Mouse (Mus musculus): ENCODE results near the gene Atpif1.
"Not testable (repeated sequence)": the region's sequence is repeated elsewhere in the genome, so short reads cannot be mapped to it uniquely, and the experiment has no call there.

The Atpif1 gene

DNA sequence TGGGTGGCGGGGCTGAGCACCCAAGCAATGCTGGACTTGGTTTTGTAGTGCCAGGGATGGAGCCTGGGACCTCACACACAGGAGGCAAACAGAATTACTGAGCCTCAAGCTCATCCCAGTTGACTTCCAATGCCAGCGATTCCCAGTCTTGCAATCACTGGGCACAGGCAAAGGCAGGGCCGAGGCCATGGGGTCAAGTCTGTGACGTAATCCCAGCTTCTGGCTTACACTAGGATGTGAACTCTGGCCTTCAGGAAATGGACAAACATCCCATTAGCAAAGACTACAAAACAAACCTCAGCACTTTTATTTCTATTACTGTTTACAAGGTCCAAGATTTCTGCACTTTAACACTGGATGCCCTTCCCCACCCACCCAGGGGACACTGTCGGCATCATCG is 41.7 kb downstream of the Atpif1 start:
- DNase-seq (ENCODE audit: low spot score in 2 of 2): no peak

DNA sequence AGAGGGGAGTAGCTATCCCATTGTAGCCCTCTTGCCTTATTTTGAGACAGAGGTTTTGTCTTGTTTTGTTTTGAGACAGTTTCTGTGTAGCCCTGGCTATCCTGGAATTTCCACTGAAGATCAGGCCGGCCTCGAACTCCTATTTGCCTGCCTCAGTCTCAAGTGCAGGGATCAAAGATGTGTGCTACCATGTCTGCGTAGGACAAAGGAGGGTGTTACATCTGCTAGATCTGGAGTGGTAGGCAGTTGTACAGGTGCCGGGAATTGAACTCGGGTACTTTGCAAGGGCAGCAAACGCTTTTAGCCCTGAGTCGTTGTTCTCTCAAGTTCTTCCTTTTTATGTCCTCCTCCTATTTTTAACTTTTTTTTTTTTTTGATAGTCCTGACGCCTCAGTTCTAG is 42.4 kb downstream of the Atpif1 start:
- no peak for DNase-seq (ENCODE audit: low spot score in 2 of 2)

DNA sequence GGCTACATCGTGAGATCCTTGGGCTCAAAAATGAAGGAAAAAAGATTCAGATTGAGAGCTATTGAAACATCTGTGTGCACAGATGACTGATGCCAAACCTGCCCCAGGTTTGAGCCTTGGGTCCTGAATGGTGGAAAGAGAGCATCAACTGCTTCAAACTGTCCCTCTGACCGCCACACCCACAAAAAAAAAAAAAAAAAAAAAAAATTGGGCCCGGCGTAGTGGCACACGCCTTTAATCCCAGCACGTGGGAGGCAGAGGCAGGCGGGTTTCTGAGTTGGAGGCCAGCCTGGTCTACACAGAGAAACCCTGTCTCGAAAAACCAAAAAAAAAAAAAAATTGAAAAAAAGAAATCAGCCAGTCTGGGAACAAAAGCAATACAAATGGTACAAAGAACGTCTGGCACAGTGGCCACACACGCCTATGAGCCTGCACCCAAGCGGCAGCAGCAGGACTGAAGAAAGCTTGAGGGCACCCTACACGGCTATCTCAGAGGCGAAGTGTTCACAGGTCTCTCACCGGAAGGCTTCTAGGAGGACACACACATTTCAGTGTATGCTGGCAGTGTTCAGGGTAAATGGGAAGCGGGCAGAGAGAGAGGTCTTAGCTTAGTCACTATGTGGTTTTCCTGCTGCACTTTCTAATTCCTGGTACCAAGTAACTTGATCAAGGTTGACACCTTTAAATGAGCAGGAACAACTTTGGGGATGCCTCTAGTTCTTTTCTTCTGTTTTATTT is 43.0 kb downstream of the Atpif1 start:
- no peak for DNase-seq (ENCODE audit: low spot score in 2 of 2)

DNA sequence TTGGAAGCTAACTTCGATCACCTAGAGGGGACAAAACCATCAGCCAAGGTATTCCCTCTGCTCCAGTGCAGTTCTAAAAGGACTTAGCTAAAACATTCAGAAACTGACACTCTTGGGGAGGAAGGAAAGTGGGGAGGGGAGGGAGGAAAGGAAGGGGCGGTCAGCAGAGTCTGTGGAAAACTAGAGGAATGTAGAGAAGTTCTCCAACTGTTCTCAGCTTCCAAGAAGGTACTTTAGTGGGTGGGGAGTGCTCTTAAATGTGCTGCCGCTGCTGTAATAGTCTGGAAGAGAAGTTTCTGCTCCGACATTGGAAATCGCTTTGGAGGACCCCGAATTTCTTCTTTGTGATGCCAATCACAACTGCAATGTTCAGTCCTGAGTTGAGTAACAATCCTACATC is 44.5 kb downstream of the Atpif1 start:
- no peak for DNase-seq (ENCODE audit: low spot score in 2 of 2)

DNA sequence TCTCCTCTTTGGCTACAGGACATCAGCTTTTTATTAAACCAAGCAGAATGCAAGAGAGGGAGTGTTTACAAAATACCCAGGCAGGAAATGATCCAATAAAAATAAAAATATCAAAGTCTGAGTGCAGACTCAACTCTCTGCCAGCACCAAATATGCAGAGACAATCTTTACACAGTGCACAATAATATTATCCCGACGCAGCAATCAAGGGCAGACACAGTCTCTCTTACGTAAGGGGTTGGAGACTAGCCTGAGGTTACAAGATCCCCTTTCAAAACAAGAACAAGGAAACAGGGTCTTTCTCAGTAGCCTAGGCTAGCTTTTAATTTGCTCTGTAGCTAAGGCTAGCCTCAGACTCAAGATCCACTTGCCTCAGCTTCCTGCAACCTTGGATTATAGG is 44.9 kb downstream of the Atpif1 start:
- no peak for DNase-seq (ENCODE audit: low spot score in 2 of 2)

DNA sequence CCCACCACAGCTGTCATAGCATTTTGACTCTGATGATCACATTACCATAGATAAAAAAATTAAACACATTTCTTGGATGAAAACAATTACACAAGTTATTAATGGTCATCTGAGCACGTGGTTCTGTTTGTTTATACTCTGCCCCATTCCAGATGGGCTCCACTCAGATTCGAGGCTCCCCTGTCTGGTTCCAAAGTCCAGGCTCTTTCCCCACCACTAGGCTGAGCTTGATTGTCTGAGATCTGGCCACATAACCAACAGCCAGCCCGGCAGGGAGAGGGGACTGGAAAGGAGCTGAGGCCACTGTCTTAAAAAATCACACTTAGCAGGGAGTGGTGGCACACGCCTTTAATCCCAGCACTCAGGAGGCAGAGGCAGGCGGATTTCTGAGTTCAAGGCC is 48.6 kb downstream of the Atpif1 start:
- DNase-seq (ENCODE audit: low spot score in 2 of 2): no peak

DNA sequence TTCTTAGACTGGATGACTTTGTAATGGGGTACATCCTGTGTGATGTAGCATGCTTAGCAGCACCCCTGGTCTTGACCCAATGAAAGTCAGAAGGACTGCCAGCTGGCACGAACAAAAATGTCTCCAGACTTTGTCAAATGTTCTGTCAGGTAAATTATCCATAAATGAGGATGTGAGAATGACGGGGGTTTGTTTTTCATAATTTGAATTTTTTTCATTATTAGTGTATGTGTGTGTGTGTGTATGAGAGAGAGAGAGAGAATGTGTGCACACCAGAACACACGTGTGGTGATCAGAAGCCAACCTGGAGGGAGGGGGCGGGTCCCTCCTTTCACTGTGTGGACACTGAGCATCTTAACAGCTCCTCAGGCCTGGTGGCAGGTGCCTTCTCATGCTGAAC is 49.2 kb downstream of the Atpif1 start:
- no peak for DNase-seq (ENCODE audit: low spot score in 2 of 2)

DNA sequence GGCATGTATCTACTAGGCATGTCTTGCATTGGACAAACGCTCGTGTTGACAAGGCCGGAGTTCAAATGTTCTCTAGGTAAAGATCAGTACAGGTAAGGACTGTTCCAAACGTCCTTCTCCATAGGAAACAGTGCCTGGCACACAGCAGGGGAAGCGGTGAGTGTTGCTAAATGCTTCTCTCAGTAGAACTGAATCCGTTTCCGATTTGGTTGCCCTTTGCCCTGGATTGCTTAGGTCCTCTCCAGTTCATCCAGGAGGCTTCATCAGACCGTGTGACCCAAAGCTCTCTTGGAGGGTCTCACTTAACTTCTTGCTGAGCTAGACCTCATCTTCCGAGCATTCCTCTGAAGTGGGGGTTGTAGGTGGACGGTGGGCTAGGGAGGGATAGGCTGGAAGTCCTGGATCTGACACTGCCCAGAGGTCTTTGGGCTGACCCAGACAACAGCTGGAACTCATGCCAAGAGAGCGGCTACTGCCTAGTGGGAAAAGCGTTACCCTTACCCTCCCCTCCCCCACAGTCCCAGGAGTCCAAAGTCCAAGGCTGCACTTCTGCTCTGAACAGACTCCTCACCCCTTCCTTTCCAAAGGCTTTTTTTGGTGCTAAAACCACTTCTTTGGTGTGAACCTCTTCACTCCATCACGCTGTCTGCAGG is 50.4 kb downstream of the Atpif1 start:
- DNase-seq (ENCODE audit: low spot score in 2 of 2): no peak

DNA sequence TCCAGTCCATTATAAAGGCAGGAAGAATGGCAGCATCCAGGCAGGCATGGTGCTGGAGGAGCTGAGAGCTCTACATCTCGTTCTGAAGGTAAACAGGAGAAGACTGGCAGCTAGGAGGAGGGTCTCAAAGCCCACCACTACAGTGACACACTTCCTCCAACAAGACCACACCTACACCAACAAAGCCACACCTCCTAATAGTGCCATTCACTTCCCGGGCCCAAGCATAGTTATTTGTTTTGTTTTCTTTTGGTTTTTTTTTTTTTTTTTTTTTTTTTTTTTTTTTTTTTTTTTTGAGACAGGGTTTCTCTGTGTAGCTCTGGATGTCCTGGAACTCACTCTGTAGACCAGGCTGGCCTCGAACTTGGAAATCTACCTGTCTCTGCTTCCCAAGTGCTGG is 51.4 kb downstream of the Atpif1 start:
- not testable (repeated sequence) for DNase-seq (ENCODE audit: low spot score in 2 of 2)
